Mouse (Mus musculus): ENCODE data around the gene Cd2bp2.

- TF ChIP-seq CTCF (IDR thresholded peaks at IDR 0.05; ENCODE audit: low read depth): no peak
- no peak for TF ChIP-seq EP300 (optimal IDR thresholded peaks at IDR 0.05)
These were observed 37.9 kb upstream of the Cd2bp2 start for GRCm38 (mm10) chr7:127233765-127234164.

Measured in stomach, postnatal 0 days (tissue).